Mouse (Mus musculus): ENCODE measurements around the gene Atp4a.

- TF ChIP-seq CTCF (IDR thresholded peaks at IDR 0.05; ENCODE audit: extremely low read depth, insufficient read length, insufficient replicate concordance, low read depth, low read length), result no peak
- no peak for TF ChIP-seq POLR2A (IDR thresholded peaks at IDR 0.05; ENCODE audit: low read depth, low read length)
These were observed 35.7 kb downstream of the Atp4a start for GRCm38 (mm10) chr7:30747525-30748204.

Measured in small intestine, adult 2 months (tissue).